Mouse (Mus musculus) c-Kit-positive CD71-positive TER-119-positive erythroid progenitor cells, embryonic 14.5 days (primary cell): ENCODE results near the gene Afg3l1.
A peak's percentile ranks its signal among the peaks of the same experiment; 100 is the strongest.
"Not testable (repeated sequence)": the region's sequence is repeated elsewhere in the genome, so short reads cannot be mapped to it uniquely, and the experiment has no call there.

ENCODE experiments used
- DNase-seq: peaks from one replicate; pipeline ENCODE4 v3.0.0-alpha.2; 2013; ENCODE audit warnings: low spot score

Afg3l1 gene

GRCm38 (mm10) chr8:123516596-123516995, 38.9 kb downstream of the Afg3l1 start:
- DNase-seq: no peak

- no peak for DNase-seq
These were observed 40.5 kb downstream of the Afg3l1 start for GRCm38 (mm10) chr8:123518172-123518571.

- DNase-seq: peak; percentile 81
These were observed 41.0 kb downstream of the Afg3l1 start, which contains the start of gene Gas8 for GRCm38 (mm10) chr8:123518667-123519066. Gas8 (plus strand) TSS chr8:123518834.

- not testable (repeated sequence) for DNase-seq
These were observed 42.3 kb downstream of the Afg3l1 start for GRCm38 (mm10) chr8:123520048-123520447.

GRCm38 (mm10) chr8:123527720-123528489, 50.2 kb downstream of the Afg3l1 start:
- no peak for DNase-seq

- no peak for DNase-seq
These were observed 58.7 kb downstream of the Afg3l1 start for GRCm38 (mm10) chr8:123536242-123536989.

- no peak for DNase-seq
These were observed 59.3 kb downstream of the Afg3l1 start for GRCm38 (mm10) chr8:123536990-123537380.

GRCm38 (mm10) chr8:123537641-123538040, 59.9 kb downstream of the Afg3l1 start:
- not testable (repeated sequence) for DNase-seq
